In the genomic region with DNA sequence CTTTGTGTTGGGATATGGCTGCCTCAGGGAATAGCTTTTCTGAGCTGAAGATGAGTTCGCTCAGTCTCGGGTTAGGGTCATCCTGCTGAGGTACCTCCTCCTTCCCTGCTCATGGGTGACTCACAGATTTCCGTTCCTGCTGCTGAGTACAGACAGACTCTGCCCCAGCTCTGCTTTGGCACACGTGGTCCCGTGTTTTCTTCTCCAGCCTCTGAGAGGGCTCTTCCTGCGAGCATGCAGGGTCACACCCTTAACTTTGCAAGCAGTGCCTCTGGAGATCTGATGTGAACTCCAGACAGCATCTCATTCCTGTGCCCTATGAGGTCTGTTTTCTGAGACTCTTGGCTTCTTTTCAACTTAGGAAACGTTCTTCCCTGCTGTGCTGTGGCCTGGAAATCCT, we compare ENCODE assay signal across 11 mouse cellular contexts. TPM values are rescaled to one million over a fixed set of nuclear protein-coding genes. Genes with fewer than 3 reads are reported as not detected.
DNase-seq lines count a peak whose midpoint lies in the region; ATAC-seq and TF ChIP-seq lines count a peak whose summit lies in the region.
"Had no signal": no experiment of that assay in that cellular context is flagged by ENCODE, and none has a peak within 500 bp of the region (broad histone marks: within the 10 kb centered on the region; RNA-seq: fewer than 3 reads in every experiment).

No protein-coding gene starts in this region.

- H3K36me3 ChIP-seq in embryonic facial prominence, embryonic 13.5 days = no peaks in the 10 kb centered on the region
- H3K36me3 ChIP-seq in embryonic facial prominence, embryonic 10.5 days (replicated peaks) = no peaks in the 10 kb centered on the region
- H3K36me3 ChIP-seq in myocyte (ENCODE audit: control insufficient read depth, insufficient read depth) = no peaks in the 10 kb centered on the region
- H3K36me3 ChIP-seq in hindbrain, postnatal 0 days (ENCODE audit: insufficient read depth, low read length) = no peaks in the 10 kb centered on the region
- H3K36me3 ChIP-seq: embryonic facial prominence, embryonic 12.5 days; hindbrain, embryonic 12.5 days; liver, embryonic 13.5 days had no signal

- H3ac ChIP-seq in myocyte (ENCODE audit: control insufficient read depth, insufficient read length) = no peak overlapping the region

- 0 out of 2 replicates have a peak, but pooled peaks cover 3% of the 10 kb centered on the region for H3K4me1 ChIP-seq in embryonic facial prominence, embryonic 13.5 days
- peaks cover 15% of the 10 kb centered on the region; the same call in 1 of the 2 replicates for H3K4me1 ChIP-seq in embryonic facial prominence, embryonic 10.5 days
- H3K4me1 ChIP-seq in hindbrain, postnatal 0 days (ENCODE audit: insufficient read depth, low read length) = no peaks in the 10 kb centered on the region
- H3K4me1 ChIP-seq: embryonic facial prominence, embryonic 12.5 days; hindbrain, embryonic 12.5 days had no signal

- no peak overlapping the region for H3K9ac ChIP-seq in embryonic facial prominence, embryonic 13.5 days
- H3K9ac ChIP-seq in hindbrain, postnatal 0 days (replicated peaks; ENCODE audit: low read length) = no peak overlapping the region
- H3K9ac ChIP-seq: embryonic facial prominence, embryonic 12.5 days; hindbrain, embryonic 12.5 days; liver, embryonic 13.5 days had no signal

- H3K9me3 ChIP-seq in embryonic facial prominence, embryonic 13.5 days = no peaks in the 10 kb centered on the region
- H3K9me3 ChIP-seq in embryonic facial prominence, embryonic 10.5 days = no peaks in the 10 kb centered on the region
- no peaks in the 10 kb centered on the region for H3K9me3 ChIP-seq in hindbrain, postnatal 0 days (ENCODE audit: low read length)
- H3K9me3 ChIP-seq: embryonic facial prominence, embryonic 12.5 days; hindbrain, embryonic 12.5 days; liver, embryonic 13.5 days had no signal

- no peaks in the 10 kb centered on the region for H3K79me2 ChIP-seq in myocyte (ENCODE audit: control insufficient read depth, insufficient read depth)

- no peak for DNase-seq in embryonic facial prominence, embryonic 10.5 days (ENCODE audit: low spot score)
- peak; percentile 25 to 54 for DNase-seq in kidney, postnatal 36 days
- no peak for DNase-seq in kidney, postnatal 4 days
- DNase-seq in hindbrain, postnatal 0 days (ENCODE audit: low spot score) = no peak
- DNase-seq in urinary bladder, postnatal 25 days (ENCODE audit: low spot score) = no peak
- DNase-seq: liver, embryonic 13.5 days had no signal

- WGBS in embryonic facial prominence, embryonic 13.5 days = 39% methylated on average over 7 of the region's 7 CpGs
- 56% methylated on average over 7 of the region's 7 CpGs for WGBS in embryonic facial prominence, embryonic 10.5 days
- WGBS in hindbrain, postnatal 0 days = 54% methylated on average over 7 of the region's 7 CpGs

- no peaks in the 10 kb centered on the region for H3K27me3 ChIP-seq in embryonic facial prominence, embryonic 13.5 days
- H3K27me3 ChIP-seq in embryonic facial prominence, embryonic 10.5 days (replicated peaks; ENCODE audit: low read depth, poor library complexity, severe bottlenecking) = no peaks in the 10 kb centered on the region
- H3K27me3 ChIP-seq in myocyte (ENCODE audit: control insufficient read depth, insufficient read depth, insufficient read length) = no peaks in the 10 kb centered on the region
- no peaks in the 10 kb centered on the region for H3K27me3 ChIP-seq in hindbrain, postnatal 0 days (ENCODE audit: insufficient read depth, low read length)
- H3K27me3 ChIP-seq: embryonic facial prominence, embryonic 12.5 days; hindbrain, embryonic 12.5 days; liver, embryonic 13.5 days had no signal

- no peak for TF ChIP-seq POLR2A in myocyte (IDR thresholded peaks at IDR 0.05; ENCODE audit: insufficient read length, low read depth)

- no peak for TF ChIP-seq CTCF in hindbrain, postnatal 0 days (IDR thresholded peaks at IDR 0.05; ENCODE audit: low read depth)

- no peak overlapping the region for H3K4me2 ChIP-seq in embryonic facial prominence, embryonic 13.5 days
- peak overlapping the region; percentile 7 for H3K4me2 ChIP-seq in myocyte (ENCODE audit: low read depth)
- H3K4me2 ChIP-seq in hindbrain, postnatal 0 days (ENCODE audit: low read depth, low read length) = no peak overlapping the region
- H3K4me2 ChIP-seq: embryonic facial prominence, embryonic 12.5 days; hindbrain, embryonic 12.5 days; liver, embryonic 13.5 days had no signal

- H3K27ac ChIP-seq in embryonic facial prominence, embryonic 13.5 days = no peak overlapping the region
- no peak overlapping the region for H3K27ac ChIP-seq in embryonic facial prominence, embryonic 10.5 days (replicated peaks)
- no peak overlapping the region for H3K27ac ChIP-seq in hindbrain, postnatal 0 days
- H3K27ac ChIP-seq: embryonic facial prominence, embryonic 12.5 days; hindbrain, embryonic 12.5 days; liver, embryonic 13.5 days had no signal

- H3K4me3 ChIP-seq in embryonic facial prominence, embryonic 13.5 days = no peak overlapping the region
- no peak overlapping the region for H3K4me3 ChIP-seq in embryonic facial prominence, embryonic 10.5 days
- H3K4me3 ChIP-seq in myocyte = no peak overlapping the region
- H3K4me3 ChIP-seq in hindbrain, postnatal 0 days (ENCODE audit: low read length) = no peak overlapping the region
- H3K4me3 ChIP-seq: embryonic facial prominence, embryonic 12.5 days; hindbrain, embryonic 12.5 days; liver, embryonic 13.5 days had no signal

- peak; percentile 20; the same call in 1 of the 2 replicates for ATAC-seq in embryonic facial prominence, embryonic 13.5 days (ENCODE audit: insufficient number of reproducible peaks, insufficient read depth, low FRiP score, low TSS enrichment, low read depth)
- ATAC-seq in common myeloid progenitor, adult 5-6 weeks (replicated peaks; ENCODE audit: low read depth, poor library complexity, severe bottlenecking) = peak; percentile 43; the same call in 1 of the 2 replicates
- ATAC-seq in hindbrain, postnatal 0 days = no peak

TF ChIP-seq in myocyte, 11 proteins besides CTCF, POLR2A, EP300 and RAD21:
- TF ChIP-seq MYOG (IDR thresholded peaks at IDR 0.05; ENCODE audit: control insufficient read depth in 1 of 3, insufficient read depth in 1 of 3, insufficient read length in 2 of 3, low read depth in 2 of 3) = no peak
- peak; percentile 36 for TF ChIP-seq USF1 (IDR thresholded peaks at IDR 0.05; ENCODE audit: low read depth)

RNA-seq across cellular contexts. Expression of gene Csrp1, which starts 8.7 kb away (rescaled TPM):
- 77.0 and 79.3 TPM in 2 replicates for polyA plus RNA-seq in embryonic facial prominence, embryonic 13.5 days (2015; fragmentation: Nextera tagmentation; extraction: Ambion mirVana)
- polyA plus RNA-seq in embryonic facial prominence, embryonic 10.5 days (2016; fragmentation: Nextera tagmentation; extraction: Ambion mirVana) = 47.4 and 51.9 TPM in 2 replicates
- total RNA-seq in common myeloid progenitor, adult 5-6 weeks (2017) = 161 and 170 TPM in 2 replicates
- 219 TPM for polyA plus RNA-seq in myocyte (2012; fragmentation: generic; extraction: Trizol)
- 93.1 and 95.2 TPM in 2 replicates for total RNA-seq in hindbrain, postnatal 0 days (2014; rRNA removed)
- 33.0 and 35.2 TPM in 2 replicates for polyA plus RNA-seq in hindbrain, postnatal 0 days (2015; fragmentation: Nextera tagmentation; extraction: Ambion mirVana)

RNA-seq across cellular contexts. Expression of gene Phlda3, which starts 54.8 kb away (rescaled TPM):
- 78.0 and 85.6 TPM in 2 replicates for polyA plus RNA-seq in embryonic facial prominence, embryonic 13.5 days (2015; fragmentation: Nextera tagmentation; extraction: Ambion mirVana)
- polyA plus RNA-seq in embryonic facial prominence, embryonic 10.5 days (2016; fragmentation: Nextera tagmentation; extraction: Ambion mirVana) = 29.0 and 32.2 TPM in 2 replicates
- 1.6 and 2.2 TPM in 2 replicates for total RNA-seq in common myeloid progenitor, adult 5-6 weeks (2017)
- 317 TPM for polyA plus RNA-seq in myocyte (2012; fragmentation: generic; extraction: Trizol)
- total RNA-seq in hindbrain, postnatal 0 days (2014; rRNA removed) = 66.4 and 82.3 TPM in 2 replicates
- 51.1 and 51.5 TPM in 2 replicates for polyA plus RNA-seq in hindbrain, postnatal 0 days (2015; fragmentation: Nextera tagmentation; extraction: Ambion mirVana)

Comparison
In these comparisons a context has a peak if more than half of its experiments do, and no peak if none do; other contexts are left out.
1. DNase-seq: peak in kidney, postnatal 36 days (2 of 2); none in embryonic facial prominence, embryonic 10.5 days (single experiment), kidney, postnatal 4 days (0 of 2), hindbrain, postnatal 0 days (single experiment) and urinary bladder, postnatal 25 days (single experiment).